Mouse (Mus musculus) left cerebral cortex, adult 11 months (tissue): ENCODE results near the gene Iqsec2.

Experiments used
- DNase-seq: peaks from one replicate; pipeline ENCODE4 v3.0.0; 2022; ENCODE audit warnings: low spot score

Gene Iqsec2

GRCm38 (mm10) chrX:152143941-152144741 lies at the start of gene Iqsec2:
Iqsec2 (plus strand) TSS chrX:152144268.
- no peak for DNase-seq

- no peak for DNase-seq
These were observed 46.5 kb upstream of the Iqsec2 start for GRCm38 (mm10) chrX:152097572-152097971.

DNA sequence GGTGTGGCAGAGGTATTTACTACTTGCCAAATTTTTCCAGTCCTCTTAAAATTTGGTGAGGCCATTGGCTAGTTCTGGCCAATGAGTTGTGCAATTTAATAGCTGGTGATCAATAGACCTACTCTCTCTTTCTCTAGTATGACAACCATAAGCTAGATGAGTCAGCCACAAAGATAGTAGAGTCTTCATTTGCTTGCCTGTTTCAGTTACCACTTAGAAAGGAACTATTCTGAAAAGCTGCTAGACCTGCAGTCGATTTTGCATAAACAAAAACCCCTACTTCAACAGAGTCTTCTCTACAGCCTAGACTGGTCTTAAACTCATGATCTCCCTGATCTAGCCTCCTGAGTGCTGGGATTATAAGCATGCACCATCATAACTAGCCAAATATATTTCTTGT lies 22.4 kb upstream of the Iqsec2 start:
- DNase-seq = no peak

DNA sequence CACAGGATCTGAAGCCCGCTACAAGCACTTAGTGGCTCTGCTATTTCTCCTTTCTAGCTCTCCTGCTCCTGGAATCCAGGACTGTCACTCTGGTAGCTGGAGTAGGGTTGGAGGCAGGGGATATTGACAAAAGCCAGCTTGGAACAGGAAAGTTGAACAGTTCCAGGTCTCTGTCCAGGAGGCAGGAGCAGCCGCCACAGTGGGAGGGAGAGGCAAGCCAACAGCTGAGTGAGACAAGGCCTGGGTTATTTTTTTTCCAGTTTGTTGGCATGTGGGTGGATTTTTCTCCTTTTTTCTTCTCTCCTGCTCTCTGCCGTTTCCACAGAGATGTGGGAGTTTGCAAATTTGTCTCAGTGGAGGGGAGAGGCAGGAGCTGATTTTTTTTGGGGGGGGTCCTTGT lies 13.3 kb upstream of the Iqsec2 start:
- no peak for DNase-seq

DNA sequence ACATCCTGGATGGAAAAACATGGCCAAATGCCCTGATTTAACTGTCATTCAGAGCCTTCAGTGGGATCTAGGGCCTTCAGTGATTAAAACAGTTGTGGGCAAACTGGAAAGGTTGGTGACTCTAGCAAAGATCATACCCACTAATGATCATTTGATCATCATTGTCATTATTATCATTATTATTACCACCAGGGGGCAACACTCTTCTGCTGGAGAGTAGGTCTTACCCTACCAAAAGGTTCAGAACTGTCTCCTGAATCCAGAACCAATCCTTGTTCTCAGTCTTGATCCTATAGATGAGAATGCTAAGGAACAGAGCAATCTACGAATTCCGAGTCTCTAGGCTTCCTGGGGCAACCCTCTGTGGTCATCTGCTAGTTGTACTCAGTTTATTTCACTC lies 12.0 kb upstream of the Iqsec2 start:
- DNase-seq = no peak

GRCm38 (mm10) chrX:152135195-152135594 lies 8.9 kb upstream of the Iqsec2 start:
- no peak for DNase-seq

GRCm38 (mm10) chrX:152144742-152145214 lies 710 bp downstream of the Iqsec2 start:
- DNase-seq = no peak

DNA sequence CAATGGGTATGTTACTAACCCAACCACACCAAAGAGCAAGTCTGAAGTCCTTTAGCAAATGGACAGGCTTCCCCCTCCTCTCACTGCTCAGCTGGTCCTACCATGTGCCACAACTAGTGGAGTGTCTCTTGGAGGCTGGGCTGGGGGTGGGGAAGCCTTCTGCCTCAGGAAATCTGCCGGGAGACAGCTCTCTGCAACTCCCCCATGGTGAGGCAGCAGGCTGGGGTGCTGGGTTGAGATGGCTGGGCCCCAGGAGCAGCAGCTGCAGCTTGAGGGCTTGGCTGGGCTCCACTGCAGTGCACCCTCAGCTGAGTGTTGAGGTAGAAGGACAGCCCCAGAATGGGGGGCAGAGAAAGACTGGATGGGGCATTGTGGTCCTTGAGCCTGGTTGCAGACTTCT lies 2.1 kb downstream of the Iqsec2 start:
- no peak for DNase-seq

DNA sequence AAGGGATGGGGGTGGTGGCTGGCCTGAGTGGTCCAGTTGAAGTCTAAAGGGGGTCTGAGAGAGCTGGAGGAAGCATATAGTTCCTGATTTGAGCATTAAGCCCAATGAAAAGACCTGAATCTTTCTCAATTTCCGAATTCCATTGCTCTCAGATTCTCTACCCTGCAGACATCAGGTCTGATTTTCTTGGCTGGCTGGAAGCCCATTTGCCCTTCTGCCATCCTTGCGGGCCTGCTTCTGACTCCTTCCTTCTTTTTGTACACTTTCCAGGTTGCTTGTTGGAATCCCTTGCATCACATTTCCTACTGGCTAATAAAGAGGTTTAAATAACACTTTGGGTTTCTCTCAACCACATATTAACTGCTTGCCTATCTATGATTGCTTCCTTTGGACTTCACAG lies 2.6 kb downstream of the Iqsec2 start:
- DNase-seq = no peak

- peak; percentile 56 for DNase-seq
These were observed 3.5 kb downstream of the Iqsec2 start for GRCm38 (mm10) chrX:152147451-152148116.

GRCm38 (mm10) chrX:152148706-152149105 lies 4.6 kb downstream of the Iqsec2 start:
- no peak for DNase-seq

- no peak for DNase-seq
These were observed 7.6 kb downstream of the Iqsec2 start for GRCm38 (mm10) chrX:152151709-152152108.

DNA sequence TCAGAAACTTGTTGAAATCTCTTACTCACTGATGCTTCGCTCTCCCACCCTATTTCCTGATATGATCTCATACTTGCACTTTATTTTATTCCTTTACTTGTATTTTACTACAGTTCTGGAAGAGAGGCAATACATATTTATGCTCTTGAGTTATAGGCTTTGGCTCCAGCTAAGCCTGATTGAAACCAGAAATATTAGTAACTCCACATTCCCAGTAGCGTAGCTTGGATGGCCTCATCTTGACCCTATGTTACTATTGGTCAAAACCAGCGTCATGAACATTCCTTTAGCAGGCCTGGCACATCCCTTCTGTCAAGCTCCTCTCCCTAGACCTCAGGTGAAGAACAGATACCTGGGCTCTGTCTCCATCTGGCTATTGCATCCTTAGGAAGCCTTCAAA lies 14.2 kb downstream of the Iqsec2 start:
- DNase-seq = no peak

DNA sequence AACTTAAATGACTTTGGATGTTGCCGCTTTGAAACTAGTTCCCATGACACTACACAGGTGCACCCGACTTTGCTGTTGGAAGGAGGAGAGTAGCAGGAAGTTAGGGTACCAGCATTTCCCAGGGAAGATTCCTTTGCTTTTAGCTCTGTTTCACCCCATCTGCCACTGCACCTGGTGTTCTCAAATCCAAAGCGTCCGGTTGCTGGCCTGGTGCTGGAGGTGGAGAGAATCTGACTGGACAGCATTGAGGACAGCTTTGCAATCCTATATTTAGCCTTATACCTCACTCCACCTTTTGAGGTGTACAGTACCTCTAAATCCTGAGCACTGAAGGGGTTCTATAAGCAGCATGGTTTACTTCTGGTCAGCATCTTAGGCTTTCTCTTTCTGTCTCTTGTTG lies 17.3 kb downstream of the Iqsec2 start:
- DNase-seq = no peak

GRCm38 (mm10) chrX:152164061-152164460 lies 20.0 kb downstream of the Iqsec2 start:
- DNase-seq = no peak

DNA sequence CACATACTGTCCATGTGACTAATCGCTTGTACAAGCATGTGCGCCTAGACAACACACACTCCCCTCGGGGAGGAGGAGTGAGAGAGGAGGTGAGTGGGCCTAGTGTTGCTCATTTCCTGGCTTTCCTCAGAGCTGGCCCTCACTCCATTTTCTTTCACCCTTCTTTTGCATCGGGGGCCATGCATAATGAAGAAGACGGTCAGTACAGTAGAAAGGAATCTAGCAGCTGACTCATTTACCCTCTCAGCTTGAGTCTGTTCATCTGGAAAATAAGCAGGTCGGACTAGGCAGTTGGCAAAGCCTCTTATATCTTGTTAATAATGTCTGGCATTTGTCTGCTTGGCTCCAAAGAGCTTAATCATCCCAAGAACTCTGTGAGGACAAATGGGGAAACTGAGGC lies 22.1 kb downstream of the Iqsec2 start:
- DNase-seq = no peak

DNA sequence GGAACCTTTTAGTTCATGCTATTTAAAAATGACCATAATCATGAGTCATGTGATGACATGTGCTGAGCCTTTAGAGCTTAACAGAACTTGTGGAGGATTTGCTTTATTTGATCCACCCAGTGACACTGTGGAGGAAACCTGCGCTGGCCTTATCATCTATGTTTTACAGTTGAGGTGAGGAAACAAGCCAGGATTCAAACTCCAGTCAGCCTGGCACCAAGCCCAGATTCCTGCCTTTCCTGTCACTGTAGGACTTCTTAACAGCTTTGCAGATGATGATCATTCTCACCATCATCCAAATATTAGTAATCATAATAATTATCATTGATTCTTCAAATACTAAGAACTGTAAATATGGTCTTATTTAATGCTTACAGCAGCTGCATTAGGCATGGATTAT lies 24.5 kb downstream of the Iqsec2 start:
- DNase-seq = no peak

GRCm38 (mm10) chrX:152171041-152172026 lies 27.3 kb downstream of the Iqsec2 start:
- no peak for DNase-seq

- peak; percentile 23 for DNase-seq
These were observed 28.4 kb downstream of the Iqsec2 start for GRCm38 (mm10) chrX:152172487-152172935.

DNA sequence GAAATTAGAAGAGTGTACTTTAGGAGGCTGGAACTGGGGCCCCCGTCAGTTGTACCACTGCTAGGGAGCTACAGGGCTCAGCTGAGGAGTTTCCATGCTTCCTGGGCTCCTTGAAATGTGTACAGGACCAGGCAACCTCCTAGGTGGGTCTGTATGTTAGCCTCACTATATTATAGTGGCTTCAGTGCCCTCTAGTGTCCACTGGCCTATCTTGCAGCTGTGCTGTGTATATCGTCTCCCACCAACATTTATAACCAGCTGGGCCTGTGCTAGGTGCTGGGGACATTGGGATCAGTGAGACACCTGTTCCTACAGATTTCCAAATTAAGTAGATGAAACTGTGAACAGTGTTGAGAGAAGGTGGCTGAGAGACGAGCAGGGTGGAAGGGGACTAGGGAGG lies 31.2 kb downstream of the Iqsec2 start:
- no peak for DNase-seq

GRCm38 (mm10) chrX:152177897-152178296 lies 33.8 kb downstream of the Iqsec2 start:
- DNase-seq = no peak

GRCm38 (mm10) chrX:152178843-152179545 lies 34.9 kb downstream of the Iqsec2 start:
- no peak for DNase-seq
